Mouse (Mus musculus): Measurements from ENCODE around the gene Cd300ld2.

DNA sequence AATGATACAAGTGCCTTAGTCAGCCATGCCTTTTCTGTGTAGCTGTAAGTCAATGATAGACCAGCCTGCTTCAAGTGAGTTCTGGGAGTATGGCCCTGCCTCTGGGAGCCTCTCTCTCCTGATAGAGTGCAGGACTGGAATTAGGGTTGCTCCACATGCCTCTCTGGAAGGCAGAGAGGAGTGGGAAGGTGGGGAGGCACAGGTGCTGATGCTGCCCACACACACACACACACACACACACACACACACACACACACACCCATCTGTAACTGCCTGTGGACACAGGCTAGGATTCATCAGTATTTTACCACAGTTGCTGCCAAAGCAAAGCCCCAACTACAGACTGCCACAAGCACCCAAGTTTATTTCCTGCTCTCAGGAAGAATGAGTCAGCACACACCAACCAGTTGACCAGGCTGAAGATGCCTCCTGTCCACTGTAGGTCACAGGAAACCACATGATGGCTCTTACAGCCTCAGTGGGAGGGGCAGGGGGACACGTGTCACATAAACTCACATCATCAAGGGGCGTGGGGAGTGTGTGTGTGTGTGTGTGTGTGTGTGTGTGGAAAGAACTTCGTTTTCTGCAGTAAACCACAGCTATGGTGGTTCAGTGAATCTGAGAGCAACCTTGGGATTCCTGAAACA lies 50.7 kb downstream of the Cd300ld2 start:
- no peak for TF ChIP-seq CTCF (IDR thresholded peaks at IDR 0.05; ENCODE audit: low read depth)
- no peak for TF ChIP-seq EP300 (optimal IDR thresholded peaks at IDR 0.05)

Measured in stomach, postnatal 0 days (tissue).